Mouse (Mus musculus) intestine, embryonic 15.5 days (tissue): ENCODE results near the gene Itk. TPM values are rescaled to one million over a fixed set of nuclear protein-coding genes. Genes with fewer than 3 reads are reported as not detected.

Experiments used
- ATAC-seq: fragments of 200-750 bp; cut with Nextera tagmentation; 2 replicates; pipeline ENCODE4 v1.8.0; 2017; ENCODE audit warnings: moderate TSS enrichment, moderate library complexity
- H3K27ac ChIP-seq: fragments of 300-500 bp; sonication (generic); 2 replicates; pipeline ENCODE4 v1.5.1; 2015; ENCODE audit warnings: mild to moderate bottlenecking, inconsistent platforms
- H3K27me3 ChIP-seq: fragments of 300-500 bp; sonication (generic); replicated peaks from 2 replicates; pipeline ENCODE4 v1.6.1; 2015; ENCODE audit warnings: inconsistent platforms
- H3K36me3 ChIP-seq: fragments of 300-500 bp; sonication (generic); 2 replicates; pipeline ENCODE4 v1.6.1; 2015; ENCODE audit warnings: inconsistent platforms
- H3K4me1 ChIP-seq: fragments of 300-500 bp; sonication (generic); replicated peaks from 2 replicates; pipeline ENCODE4 v1.6.1; 2015; ENCODE audit warnings: inconsistent platforms
- H3K4me2 ChIP-seq: fragments of 300-500 bp; sonication (generic); replicated peaks from 2 replicates; pipeline ENCODE4 v1.6.1; 2015; ENCODE audit warnings: mild to moderate bottlenecking, inconsistent platforms
- H3K4me3 ChIP-seq: fragments of 300-500 bp; sonication (generic); replicated peaks from 2 replicates; pipeline ENCODE4 v1.5.1; 2015; ENCODE audit warnings: inconsistent platforms
- H3K9ac ChIP-seq: fragments of 300-500 bp; sonication (generic); 2 replicates; pipeline ENCODE4 v1.6.1; 2015; ENCODE audit warnings: inconsistent platforms
- H3K9me3 ChIP-seq: fragments of 300-500 bp; sonication (generic); 2 replicates; pipeline ENCODE4 v1.6.1; 2016; ENCODE audit warnings: inconsistent platforms
- WGBS: fragments of 180-500 bp; shearing (Covaris S2); methylation state at CpG from one replicate; pipeline ENCODE4 v1.1.7; 2015; 5-methylcytosine and 5-hydroxymethylcytosine counted together
- polyA plus RNA-seq: library from polyadenylated mRNA; unstranded; fragments of >200 nt; fragmentation: Nextera tagmentation; extraction: Ambion mirVana; gene quantifications from 2 replicates; pipeline ENCODE4 v1.2.1, GENCODE M21; 2015

Gene Itk
- polyA plus RNA-seq, 1 experiment from 2014 or later: 0.40 TPM

DNA sequence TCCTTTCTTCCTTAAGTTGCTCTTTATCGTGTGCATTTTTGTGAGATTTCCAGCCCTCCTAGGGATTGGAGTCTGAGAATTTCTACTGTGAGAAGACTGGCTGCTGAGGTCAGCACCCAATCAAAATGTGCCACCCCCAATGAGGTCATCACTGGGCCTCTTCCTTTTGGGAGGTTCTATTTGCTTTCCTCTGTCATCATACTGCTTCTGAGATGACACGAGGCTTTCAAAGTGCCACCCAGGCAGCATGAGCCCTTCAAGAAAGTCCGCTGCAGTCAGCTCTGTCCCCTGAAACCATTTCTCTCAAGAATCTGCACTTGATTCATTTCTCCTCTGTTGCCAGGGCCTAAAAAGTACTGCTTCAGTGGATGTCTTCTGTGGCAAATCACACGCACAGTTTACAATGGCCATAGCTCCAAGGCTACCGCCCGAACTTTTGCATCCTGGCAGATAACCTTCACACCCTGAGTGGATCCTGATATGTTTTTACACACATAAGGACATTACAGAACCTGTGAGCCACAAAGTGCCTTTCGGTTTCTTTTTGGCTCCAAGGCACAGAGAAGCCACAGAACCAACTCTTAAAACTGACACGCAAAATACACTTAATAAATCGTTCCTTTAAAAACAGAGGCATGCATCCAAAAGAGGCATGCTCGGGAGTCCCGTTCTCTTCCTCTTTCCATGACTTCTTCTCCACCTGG, 80.9 kb downstream of the Itk start:
- Histone ChIP-seq H3K27ac (no peak overlapping the region), H3K9ac (no peak overlapping the region), H3K4me1 (peaks cover 6% of the 10 kb centered on the region), H3K4me2 (no peak overlapping the region), H3K9me3 (no peaks in the 10 kb centered on the region), H3K36me3 (no peaks in the 10 kb centered on the region), H3K27me3 (no peaks in the 10 kb centered on the region), H3K4me3 (no peak overlapping the region)
- ATAC-seq: no peak
- WGBS: 84% methylated on average over 11 of the region's 11 CpGs

DNA sequence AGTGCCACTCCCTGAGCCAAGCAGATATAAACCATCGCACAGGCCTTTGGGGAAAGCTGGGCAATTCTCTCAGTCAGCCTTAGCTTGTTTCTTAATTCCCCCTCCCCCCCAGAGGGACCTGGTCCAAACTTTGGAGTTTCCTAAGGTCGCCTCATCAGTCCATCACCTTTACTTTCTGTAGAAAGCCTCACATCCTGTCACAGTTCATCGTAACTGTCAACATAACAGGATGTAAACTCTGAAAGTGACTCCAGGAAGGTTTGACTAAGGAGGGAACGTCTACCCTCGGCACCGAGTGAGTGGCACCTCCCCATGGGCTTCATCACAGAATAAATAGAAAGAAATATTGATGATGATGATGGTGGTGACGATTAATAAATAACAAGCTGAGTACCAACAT, 81.5 kb downstream of the Itk start:
- ATAC-seq: no peak
- no peak overlapping the region for H3K9ac ChIP-seq
- no peaks in the 10 kb centered on the region for H3K27me3 ChIP-seq
- no peak overlapping the region for H3K27ac ChIP-seq
- WGBS: 84% methylated on average over 7 of the region's 7 CpGs
- H3K9me3 ChIP-seq: no peaks in the 10 kb centered on the region
- no peak overlapping the region for H3K4me3 ChIP-seq
- no peak overlapping the region for H3K4me2 ChIP-seq
- no peaks in the 10 kb centered on the region for H3K36me3 ChIP-seq
- H3K4me1 ChIP-seq: peaks cover 6% of the 10 kb centered on the region

DNA sequence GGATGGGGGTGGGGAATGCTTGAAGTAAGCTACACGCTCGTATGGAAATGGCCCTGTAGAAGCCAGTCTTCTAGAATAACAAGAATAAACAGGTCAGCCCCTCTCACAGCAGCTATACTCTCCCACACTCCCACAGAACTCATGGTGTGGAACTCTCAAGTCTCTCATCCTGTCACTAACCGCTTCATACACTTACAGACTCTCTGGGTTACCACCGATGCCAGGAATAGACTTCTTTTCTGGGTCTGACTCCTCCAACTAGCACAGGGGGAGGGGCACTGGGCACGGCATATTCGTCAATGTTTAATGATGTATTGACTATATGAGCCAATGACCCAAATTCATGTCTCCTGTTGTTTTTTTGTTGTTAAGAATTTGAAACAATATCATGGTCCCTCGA, 82.5 kb downstream of the Itk start:
- Histone ChIP-seq H3K4me3 (no peak overlapping the region), H3K9ac (no peak overlapping the region), H3K4me2 (no peak overlapping the region), H3K9me3 (no peaks in the 10 kb centered on the region), H3K27me3 (no peaks in the 10 kb centered on the region), H3K27ac (no peak overlapping the region), H3K4me1 (peaks cover 6% of the 10 kb centered on the region), H3K36me3 (no peaks in the 10 kb centered on the region)
- WGBS: 86% methylated on average over 7 of the region's 7 CpGs
- ATAC-seq: no peak

DNA sequence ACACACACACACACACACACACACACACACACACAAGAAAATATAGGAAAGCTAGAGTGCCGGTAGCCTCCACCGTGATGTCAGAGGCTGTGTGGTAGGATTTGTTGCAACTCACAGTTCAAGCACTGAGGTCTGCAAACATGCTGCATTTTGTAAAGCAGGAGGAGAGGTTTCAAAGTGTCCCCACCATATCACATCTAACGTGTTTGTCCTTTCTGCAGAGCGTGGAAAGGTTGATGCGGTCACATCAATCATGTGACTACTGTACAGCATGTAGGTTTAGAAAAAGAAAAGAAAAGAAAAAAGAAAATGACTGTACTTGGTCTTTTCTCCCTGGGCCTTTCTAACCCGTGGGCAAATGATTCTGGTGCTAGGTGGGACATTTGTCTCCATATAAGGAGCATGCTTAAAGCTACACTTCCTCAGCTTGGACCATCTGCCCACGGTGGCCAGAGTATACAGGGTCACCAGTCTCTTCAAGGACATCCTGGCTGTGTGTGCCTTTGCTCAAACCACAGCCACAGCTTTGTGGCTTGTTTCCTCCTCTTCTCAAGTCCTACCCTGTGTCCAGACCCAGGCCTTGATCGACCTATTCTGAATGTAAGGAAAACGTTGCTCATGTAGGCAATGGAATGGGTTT, 83.3 kb downstream of the Itk start:
- Histone ChIP-seq H3K4me1 (no peaks in the 10 kb centered on the region), H3K9ac (no peak overlapping the region), H3K4me3 (no peak overlapping the region), H3K4me2 (no peak overlapping the region), H3K27ac (no peak overlapping the region), H3K9me3 (no peaks in the 10 kb centered on the region), H3K27me3 (no peaks in the 10 kb centered on the region), H3K36me3 (no peaks in the 10 kb centered on the region)
- no peak for ATAC-seq
- 78% methylated on average over 9 of the region's 9 CpGs for WGBS

DNA sequence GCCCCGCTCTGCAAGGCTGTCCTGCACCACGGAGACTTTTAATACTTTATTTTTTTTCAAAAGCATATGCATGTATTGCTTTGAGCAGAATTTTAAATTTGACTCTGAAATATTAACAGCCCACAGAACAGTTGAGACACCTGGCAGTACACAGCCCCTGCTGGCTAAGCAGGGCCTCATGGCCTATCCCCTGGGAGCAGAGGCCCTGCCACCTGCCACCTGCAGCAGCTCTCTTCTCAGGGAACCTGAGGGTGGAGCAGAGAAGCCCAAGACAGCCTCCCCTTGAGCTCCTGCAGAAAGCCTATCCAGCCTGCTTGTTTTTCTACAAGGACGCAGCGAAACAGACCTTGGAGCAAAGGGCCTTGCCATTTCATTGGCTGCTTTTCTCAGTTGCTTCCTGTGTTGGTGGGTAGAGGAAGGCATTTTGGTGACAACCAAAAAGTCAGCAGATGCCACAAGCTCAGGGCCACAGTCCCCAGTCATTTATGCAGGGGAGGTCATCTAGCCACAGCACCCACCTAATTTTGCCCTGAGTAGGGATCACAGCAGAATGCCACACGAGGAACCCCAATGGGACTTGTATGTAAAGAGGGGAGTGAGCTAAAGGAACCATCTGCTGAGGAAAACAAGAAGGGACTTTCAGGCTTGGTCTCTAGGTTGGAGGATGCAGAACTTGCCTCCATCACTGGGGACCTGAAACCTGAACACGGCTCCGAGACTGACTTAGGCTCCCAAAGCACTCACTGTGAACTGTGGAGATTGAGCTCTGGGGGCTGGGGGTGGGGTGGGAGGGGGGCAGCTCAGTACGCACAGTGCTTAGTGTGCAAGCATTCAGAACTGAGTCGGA, 84.2 kb downstream of the Itk start:
- 85% methylated on average over 9 of the region's 9 CpGs for WGBS
- no peaks in the 10 kb centered on the region for H3K27me3 ChIP-seq
- ATAC-seq: peak; percentile 76
- no peaks in the 10 kb centered on the region for H3K36me3 ChIP-seq
- no peak overlapping the region for H3K27ac ChIP-seq
- H3K9me3 ChIP-seq: no peaks in the 10 kb centered on the region
- H3K4me2 ChIP-seq: no peak overlapping the region
- H3K4me1 ChIP-seq: no peaks in the 10 kb centered on the region
- H3K4me3 ChIP-seq: no peak overlapping the region
- no peak overlapping the region for H3K9ac ChIP-seq

DNA sequence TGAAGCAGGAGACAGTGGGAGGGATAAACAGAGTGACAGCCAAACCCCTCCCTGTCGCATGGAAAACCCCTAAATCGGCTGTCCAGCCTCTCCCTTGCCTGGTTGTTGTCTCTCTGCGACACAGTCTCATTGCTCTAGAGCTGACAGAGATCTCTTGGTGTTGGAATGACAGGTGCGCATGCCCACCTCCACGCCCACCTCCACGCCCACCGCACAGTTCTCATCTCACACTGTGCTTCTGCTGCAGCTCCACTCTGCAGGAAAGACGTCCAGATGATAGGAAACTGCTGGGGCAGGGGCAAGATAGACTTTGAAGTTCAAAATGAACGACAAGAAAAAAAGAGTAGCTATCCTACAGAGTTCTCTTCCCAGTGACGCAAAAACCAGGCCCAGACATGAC, 85.2 kb downstream of the Itk start:
- no peak overlapping the region for H3K4me2 ChIP-seq

DNA sequence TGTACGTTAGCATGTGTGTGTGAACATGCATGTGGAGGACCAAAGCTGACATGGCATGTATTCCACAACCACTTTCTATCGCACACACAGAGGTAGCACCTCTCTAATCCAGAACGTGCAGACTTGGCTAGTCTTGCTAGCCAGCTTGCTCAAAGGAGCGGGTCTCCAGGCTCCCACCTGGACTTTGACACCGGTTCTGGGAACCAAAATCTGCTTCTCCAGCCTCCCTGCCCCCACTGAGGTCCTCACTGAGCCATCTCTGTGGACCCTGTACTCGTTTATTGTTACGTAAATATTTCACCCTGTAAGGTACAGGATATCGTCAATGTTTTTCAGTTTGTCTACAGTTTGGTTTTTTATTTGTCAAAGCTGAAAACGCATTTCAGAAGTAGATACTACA, 86.8 kb downstream of the Itk start:
- Histone ChIP-seq H3K27me3 (no peaks in the 10 kb centered on the region), H3K4me3 (no peak overlapping the region), H3K9me3 (no peaks in the 10 kb centered on the region), H3K4me1 (0 out of 2 replicates have a peak, but pooled peaks cover 3% of the 10 kb centered on the region), H3K36me3 (no peaks in the 10 kb centered on the region), H3K27ac (no peak overlapping the region), H3K4me2 (no peak overlapping the region), H3K9ac (no peak overlapping the region)
- ATAC-seq: no peak
- WGBS: 78% methylated on average over 9 of the region's 9 CpGs

More for the DNA sequence above, 85.2 kb downstream of the Itk start:
- Histone ChIP-seq H3K4me3 (no peak overlapping the region), H3K27ac (no peak overlapping the region), H3K36me3 (no peaks in the 10 kb centered on the region), H3K9me3 (no peaks in the 10 kb centered on the region), H3K9ac (no peak overlapping the region), H3K4me1 (0 out of 2 replicates have a peak, but pooled peaks cover 2% of the 10 kb centered on the region), H3K27me3 (no peaks in the 10 kb centered on the region)
- WGBS: 69% methylated on average over 10 of the region's 10 CpGs
- no peak for ATAC-seq

DNA sequence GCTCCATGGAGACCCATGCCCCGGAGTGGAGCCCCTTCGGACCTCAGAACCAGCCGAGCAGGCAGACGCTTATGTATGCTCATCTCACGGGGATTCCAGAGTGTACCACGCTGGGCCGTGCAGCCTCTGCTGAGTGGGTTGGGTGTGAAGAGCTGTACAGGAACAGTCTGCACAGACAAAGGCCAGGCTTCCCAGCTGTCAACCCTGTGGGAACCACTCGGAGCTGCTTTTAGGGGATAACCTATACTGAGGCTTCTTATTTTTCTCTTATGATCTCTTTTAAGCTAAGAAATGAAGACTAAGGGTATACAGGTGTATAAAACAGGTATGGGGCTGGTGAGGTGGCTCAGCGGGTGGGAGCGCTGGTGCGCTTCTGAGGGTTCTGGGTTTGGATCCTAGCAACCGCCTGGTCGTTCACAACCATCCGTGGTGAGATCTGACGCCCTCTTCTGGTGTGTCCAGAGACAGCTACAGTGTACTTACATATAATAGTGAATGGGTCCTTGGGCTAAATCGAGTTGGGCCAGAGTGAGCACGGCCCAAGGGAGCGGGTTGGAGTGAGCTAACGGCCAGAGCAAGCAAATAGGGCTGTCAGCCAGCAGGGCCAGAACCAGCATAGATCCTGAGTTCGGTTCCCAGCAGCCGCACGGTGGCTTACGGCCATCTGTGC, 87.6 kb downstream of the Itk start:
- Histone ChIP-seq H3K36me3 (no peaks in the 10 kb centered on the region), H3K4me2 (no peak overlapping the region), H3K27me3 (no peaks in the 10 kb centered on the region), H3K4me1 (0 out of 2 replicates have a peak, but pooled peaks cover 3% of the 10 kb centered on the region), H3K4me3 (no peak overlapping the region), H3K27ac (no peak overlapping the region), H3K9ac (no peak overlapping the region), H3K9me3 (no peaks in the 10 kb centered on the region)
- 87% methylated on average over 23 of the region's 23 CpGs for WGBS
- no peak for ATAC-seq

DNA sequence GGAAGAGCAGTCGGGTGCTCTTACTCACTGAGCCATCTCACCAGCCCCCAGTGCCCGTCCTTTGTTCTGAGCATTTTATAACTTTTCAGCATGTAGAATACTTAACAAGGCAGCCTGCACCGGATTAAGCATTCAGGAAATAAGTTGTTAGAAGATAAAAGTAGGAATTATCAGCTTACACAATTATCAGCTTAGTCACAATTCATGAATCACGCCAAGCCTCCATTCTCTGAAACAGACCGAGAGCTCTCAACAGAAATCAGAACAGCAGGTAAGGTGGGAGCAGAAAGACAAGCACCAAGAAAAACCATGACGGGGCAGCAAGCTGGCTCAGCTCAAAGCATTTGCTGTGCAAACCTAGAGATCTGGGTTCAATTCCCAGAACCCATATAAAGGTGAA, 89.4 kb downstream of the Itk start:
- Histone ChIP-seq H3K36me3 (no peaks in the 10 kb centered on the region), H3K9ac (no peak overlapping the region), H3K4me3 (no peak overlapping the region), H3K27me3 (no peaks in the 10 kb centered on the region), H3K9me3 (no peaks in the 10 kb centered on the region), H3K4me1 (0 out of 2 replicates have a peak, but pooled peaks cover 3% of the 10 kb centered on the region), H3K27ac (no peak overlapping the region), H3K4me2 (no peak overlapping the region)
- ATAC-seq: no peak
- WGBS: 76% methylated on average over 6 of the region's 6 CpGs

DNA sequence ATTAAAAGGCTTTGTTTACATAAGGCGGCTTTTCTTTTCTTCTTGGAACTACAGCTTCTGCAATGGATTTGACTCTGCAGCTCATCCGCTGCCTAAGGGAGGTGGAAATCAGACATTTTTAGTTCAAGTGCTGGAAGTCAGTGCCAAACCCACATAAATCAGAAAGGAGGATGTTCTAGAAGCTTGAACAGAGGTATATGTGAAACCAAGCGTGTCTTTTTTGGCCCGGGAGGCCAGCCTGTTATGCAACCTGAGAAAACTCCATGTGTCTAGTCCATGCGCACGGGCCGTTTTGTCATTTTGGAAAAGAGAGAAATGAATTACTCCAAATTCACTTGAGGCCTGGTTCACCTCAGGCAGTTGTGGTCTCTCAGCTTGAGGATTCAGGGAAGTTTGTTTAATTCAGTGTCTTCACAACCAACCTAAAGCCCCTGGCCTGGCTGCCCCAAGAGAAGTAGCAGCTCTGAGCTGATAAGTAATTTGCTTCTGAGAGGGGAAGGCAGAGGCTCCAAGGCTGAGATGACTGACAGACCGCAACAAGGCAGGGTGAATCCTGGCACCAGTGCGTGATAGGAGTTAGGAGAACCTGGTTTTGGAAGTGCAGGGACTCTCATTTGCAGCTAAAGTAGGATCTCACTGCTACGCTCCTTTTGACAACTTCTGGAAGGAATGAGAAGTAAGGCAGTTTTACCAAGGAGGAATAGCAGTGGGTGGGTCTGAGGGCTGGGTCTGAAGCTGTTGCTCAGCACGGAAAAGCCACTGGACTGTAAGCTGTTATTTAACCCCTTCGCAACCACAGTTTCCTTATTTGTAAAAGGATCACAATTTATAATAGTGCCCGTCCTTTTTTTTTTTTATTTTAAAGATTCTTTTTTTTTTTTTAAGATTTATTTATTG, 90.2 kb downstream of the Itk start:
- H3K27me3 ChIP-seq: no peaks in the 10 kb centered on the region
- WGBS: 45% methylated on average over 13 of the region's 13 CpGs
- H3K4me1 ChIP-seq: 0 out of 2 replicates have a peak, but pooled peaks cover 3% of the 10 kb centered on the region
- H3K27ac ChIP-seq: 0 out of 2 replicates have a peak overlapping the region, but pooled peaks have one; percentile 44
- no peak overlapping the region for H3K4me2 ChIP-seq
- no peak for ATAC-seq
- H3K4me3 ChIP-seq: no peak overlapping the region
- H3K9me3 ChIP-seq: no peaks in the 10 kb centered on the region
- no peaks in the 10 kb centered on the region for H3K36me3 ChIP-seq
- H3K9ac ChIP-seq: no peak overlapping the region

DNA sequence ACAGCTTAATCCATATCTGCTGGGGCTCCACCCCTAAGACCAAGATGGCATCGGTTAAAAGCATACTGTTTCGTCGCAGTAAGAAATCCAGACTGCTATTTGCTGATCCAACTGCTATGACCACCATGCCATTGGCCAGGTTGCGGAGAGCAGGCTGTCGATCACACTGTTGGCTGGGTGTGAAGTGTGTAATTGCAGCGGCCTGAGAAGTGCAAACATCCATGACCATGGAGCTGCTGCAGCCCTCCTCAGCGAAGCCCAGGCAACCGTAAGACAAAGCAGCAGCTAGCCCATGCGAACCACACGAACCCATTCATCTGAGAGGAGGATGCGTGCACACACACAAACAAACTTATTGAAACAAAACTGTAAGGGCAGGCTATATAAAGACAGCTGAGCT, 94.9 kb downstream of the Itk start:
- WGBS: 85% methylated on average over 11 of the region's 11 CpGs

More for the DNA sequence above, 94.9 kb downstream of the Itk start:
- Histone ChIP-seq H3K27me3 (no peaks in the 10 kb centered on the region), H3K4me1 (0 out of 2 replicates have a peak, but pooled peaks cover 3% of the 10 kb centered on the region), H3K4me3 (no peak overlapping the region), H3K9ac (no peak overlapping the region), H3K27ac (no peak overlapping the region), H3K4me2 (no peak overlapping the region), H3K36me3 (no peaks in the 10 kb centered on the region), H3K9me3 (no peaks in the 10 kb centered on the region)
- ATAC-seq: no peak
